Mouse (Mus musculus) ES-E14 (cell line): ENCODE data around the gene Dnlz. TPM values are rescaled to one million over a fixed set of nuclear protein-coding genes. Genes with fewer than 3 reads are reported as not detected.

Source experiments
- DNase-seq: peaks from one replicate; pipeline ENCODE4 v3.0.0-alpha.2; 2013; ENCODE audit warnings: low read depth, low spot score
- H3K27ac ChIP-seq: 2 replicates; pipeline ENCODE4 v1.5.1; 2012; ENCODE audit warnings: low read depth, mild to moderate bottlenecking, low read length, moderate library complexity, mixed read lengths; ENCODE audit not compliant: poor library complexity, insufficient read depth, severe bottlenecking
- H3K36me3 ChIP-seq: 2 replicates; pipeline ENCODE4 v1.6.1; 2012; ENCODE audit warnings: mild to moderate bottlenecking, low read length, moderate library complexity, mixed read lengths; ENCODE audit not compliant: control insufficient read depth, poor library complexity, insufficient read depth, severe bottlenecking
- H3K4me1 ChIP-seq, 2 experiments: fragments of 150-350 bp in 1 of 2; sonication (generic) in 1 of 2; 2 replicates each; pipeline ENCODE4 v1.6.1; 2012; ENCODE audit warnings: low read length in 2 of 2, mild to moderate bottlenecking in 1 of 2, mixed read lengths in 1 of 2; ENCODE audit not compliant: control insufficient read depth in 2 of 2, insufficient read depth in 2 of 2, poor library complexity in 1 of 2
- H3K4me3 ChIP-seq, 2 experiments: fragments of 150-350 bp in 1 of 2; sonication (generic) in 1 of 2; 2 replicates each; pipeline ENCODE4 v1.5.1; 2012; ENCODE audit warnings: low read length in 2 of 2, low read depth in 1 of 2, mild to moderate bottlenecking in 1 of 2, mixed read lengths in 1 of 2; ENCODE audit not compliant: insufficient read depth in 1 of 2, poor library complexity in 1 of 2, severe bottlenecking in 1 of 2
- H3K9ac ChIP-seq: 2 replicates; pipeline ENCODE4 v1.6.1; 2012; ENCODE audit warnings: low read depth, mild to moderate bottlenecking, low read length, mixed read lengths; ENCODE audit not compliant: poor library complexity, insufficient read depth, severe bottlenecking
- H3K9me3 ChIP-seq: fragments of 150-350 bp; sonication (generic); 2 replicates; pipeline ENCODE4 v1.6.1; 2012; ENCODE audit warnings: low read depth, mild to moderate bottlenecking, low read length; ENCODE audit not compliant: control insufficient read depth, insufficient read depth
- CHD2 ChIP-seq: IDR thresholded peaks from 2 replicates; pipeline ENCODE4 v1.6.1; 2014; ENCODE audit warnings: mild to moderate bottlenecking, low read depth, low read length, inconsistent platforms
- HCFC1 ChIP-seq: IDR thresholded peaks from 2 replicates; pipeline ENCODE4 v1.6.1; 2012; ENCODE audit warnings: low read length, inconsistent platforms, borderline replicate concordance; ENCODE audit not compliant: insufficient read depth
- MAFK ChIP-seq: IDR thresholded peaks from 2 replicates; pipeline ENCODE4 v1.6.1; 2014; ENCODE audit warnings: mild to moderate bottlenecking, low read depth, low read length, inconsistent platforms; ENCODE audit not compliant: insufficient read depth
- ZC3H11A ChIP-seq: IDR thresholded peaks from 2 replicates; pipeline ENCODE4 v1.6.1; 2012; ENCODE audit warnings: low read depth, mild to moderate bottlenecking, inconsistent platforms, low read length, borderline replicate concordance
- ZNF384 ChIP-seq: IDR thresholded peaks from 2 replicates; pipeline ENCODE4 v1.6.1; 2012; ENCODE audit warnings: low read depth, low read length, inconsistent platforms
- in situ Hi-C, 2 experiments: fragments of 600-800 bp; cut with MboI; formaldehyde crosslinking; loops; one replicate each; pipeline ENCODE4 v1.15.1; 2025; ENCODE audit warnings: low sequenced_read_pairs in 2 of 2, inconsistent platforms in 1 of 2; ENCODE audit not compliant: unreplicated experiment in 2 of 2
- total RNA-seq: library from RNA; depleted of rRNA; stranded (reverse); fragments of 300-350 nt; gene quantifications from 2 replicates; pipeline ENCODE4 v1.2.3, GENCODE M21; 2012; rRNA removed

Gene Dnlz
- 6.8 and 8.0 TPM in 2 replicates for total RNA-seq

DNA sequence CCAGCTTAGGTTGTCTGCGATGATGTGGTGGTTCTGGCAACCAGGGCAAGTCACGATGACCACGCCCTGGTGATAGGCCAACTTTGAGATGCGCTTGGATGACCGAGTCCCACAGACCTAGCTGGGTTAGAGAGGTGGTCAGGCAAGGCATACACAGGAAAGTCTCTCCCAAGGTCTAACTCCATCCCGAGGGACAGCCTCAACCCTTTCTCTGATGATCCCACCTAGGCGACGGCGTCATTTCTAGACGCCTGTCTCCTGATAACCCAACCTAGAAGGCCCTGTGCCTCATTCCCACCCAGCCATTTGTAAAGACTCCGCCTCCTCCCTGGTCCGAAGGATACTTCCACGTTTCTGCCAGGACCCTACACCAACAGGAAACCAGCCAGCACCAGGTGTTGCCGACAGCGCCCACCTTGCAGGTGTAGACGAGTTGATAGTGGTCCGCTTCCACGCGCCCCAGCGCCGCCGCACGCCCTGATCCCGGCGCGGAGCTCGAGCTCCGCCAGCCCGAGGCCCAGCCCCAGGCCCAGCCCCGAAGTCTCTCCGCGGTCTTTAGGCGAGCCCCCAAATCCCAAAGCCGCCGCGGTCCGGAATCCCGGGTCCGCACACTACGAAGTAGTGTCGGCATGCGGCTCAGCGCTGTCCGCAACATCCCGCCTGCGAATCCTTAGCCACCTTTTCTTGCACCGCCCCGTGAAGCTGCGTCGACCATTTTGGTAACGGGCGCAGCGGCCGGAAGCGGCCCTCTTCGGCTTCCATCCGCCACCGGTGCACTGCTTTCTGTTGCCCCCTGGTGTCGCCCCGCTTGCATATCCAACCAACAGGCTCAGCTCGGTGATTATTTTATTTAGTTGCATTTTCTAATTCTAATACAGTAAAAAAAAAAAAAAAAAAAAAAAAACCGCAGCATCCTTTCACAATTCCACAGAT, at the start of gene Dnlz:
Gene Dnlz (minus strand): TSS at position 753 of the 933 bp plus-strand sequence.
- H3K36me3 ChIP-seq: peaks cover 2% of the 10 kb centered on the region; the same call in 1 of the 2 replicates
- no peaks in the 10 kb centered on the region for H3K9me3 ChIP-seq
- H3K9ac ChIP-seq: peak within 1 kb of the TSS; percentile 89
- DNase-seq: peak; percentile 81
- peak within 1 kb of the TSS; percentile 61 for H3K27ac ChIP-seq
- in situ Hi-C loops: no loop called here
- peak; percentile 93 for TF ChIP-seq HCFC1
- TF ChIP-seq ZNF384: no peak
- TF ChIP-seq MAFK: no peak
- no peak for TF ChIP-seq CHD2
- peak; percentile 7; the same call in 1 of the 2 replicates for TF ChIP-seq ZC3H11A
- peak within 1 kb of the TSS; percentile 89 for H3K4me3 ChIP-seq
- peaks cover 0 to 10% of the 10 kb centered on the region in 2 experiments; a peak in 2 of 4 replicates for H3K4me1 ChIP-seq

DNA sequence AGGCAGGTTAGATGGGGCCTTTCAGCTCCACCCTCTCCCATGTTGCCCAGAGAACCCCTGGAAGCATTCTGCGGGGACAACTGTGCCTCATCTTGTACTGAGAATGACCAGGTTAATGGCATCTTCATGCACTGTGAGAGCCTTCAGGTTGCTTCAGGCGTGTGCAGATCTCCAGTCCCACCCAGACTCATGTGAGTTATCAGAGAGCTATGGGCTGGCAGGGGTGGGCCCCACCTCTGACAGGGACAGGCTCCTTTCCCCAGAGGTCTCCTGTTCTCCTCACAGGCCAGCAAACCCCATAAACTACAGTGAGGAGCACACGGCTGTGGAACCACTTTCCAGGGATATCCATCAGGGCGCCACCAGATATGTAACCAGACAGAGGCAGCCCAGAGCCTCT, 49.1 kb upstream of the Dnlz start:
- H3K9me3 ChIP-seq: no peaks in the 10 kb centered on the region
- peaks cover 35% of the 10 kb centered on the region for H3K36me3 ChIP-seq
- in situ Hi-C loops: no loop called here
- no peaks in the 10 kb centered on the region for H3K4me1 ChIP-seq
- no peak overlapping the region for H3K4me3 ChIP-seq
- no peak for DNase-seq
- no peak for TF ChIP-seq HCFC1
- TF ChIP-seq MAFK: no peak
- TF ChIP-seq ZNF384: no peak
- no peak for TF ChIP-seq CHD2
- TF ChIP-seq ZC3H11A: no peak
- no peak overlapping the region for H3K9ac ChIP-seq
- H3K27ac ChIP-seq: no peak overlapping the region; the same call in 1 of the 2 replicates

DNA sequence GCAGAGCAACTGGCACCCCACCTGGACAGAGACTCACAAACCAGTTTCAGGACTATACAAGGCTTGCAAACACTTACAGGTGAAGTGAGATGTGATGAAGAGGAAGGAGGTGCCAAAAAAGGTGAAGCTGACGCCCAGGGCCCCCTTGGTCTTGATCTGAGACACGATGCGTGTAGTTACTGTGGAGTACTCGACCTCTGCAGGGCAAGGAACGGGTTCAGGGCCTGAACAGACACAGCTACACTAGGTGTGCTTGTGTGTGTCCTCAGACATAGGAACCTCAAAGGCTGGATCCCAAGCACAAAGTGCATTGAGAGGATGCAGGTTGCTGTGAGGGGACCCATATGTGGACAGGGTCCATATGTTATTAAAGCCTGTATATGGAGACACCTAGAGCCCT, 48.4 kb upstream of the Dnlz start:
- Histone ChIP-seq H3K36me3 (peaks cover 39% of the 10 kb centered on the region), H3K27ac (no peak overlapping the region), H3K9me3 (no peaks in the 10 kb centered on the region), H3K9ac (no peak overlapping the region), H3K4me3 (no peak overlapping the region), H3K4me1 (no peaks in the 10 kb centered on the region)
- TF ChIP-seq HCFC1 (no peak), ZC3H11A (no peak), CHD2 (no peak), ZNF384 (no peak), MAFK (no peak)
- in situ Hi-C loops: no loop called here
- no peak for DNase-seq

DNA sequence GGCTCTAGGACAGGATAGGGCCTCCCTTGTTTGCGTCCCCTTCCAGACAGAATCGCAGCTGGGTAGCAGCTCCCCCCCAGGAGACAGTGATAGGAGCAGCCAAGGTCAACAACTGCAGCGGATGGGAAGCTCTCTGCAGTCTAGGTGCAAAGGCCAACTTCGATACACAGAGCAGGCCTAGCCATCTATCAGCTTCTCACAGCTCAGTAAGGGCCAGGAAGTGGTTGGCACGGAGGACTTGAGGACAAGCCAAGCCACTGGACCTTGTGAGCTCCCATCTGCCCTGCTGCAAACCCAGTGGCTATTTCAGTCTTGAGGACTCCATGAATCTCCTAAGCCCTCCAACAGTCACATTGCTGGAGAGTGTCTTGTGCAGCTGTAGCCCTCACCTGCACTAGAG, 47.7 kb upstream of the Dnlz start:
- Histone ChIP-seq H3K36me3 (peaks cover 45% of the 10 kb centered on the region), H3K4me1 (no peaks in the 10 kb centered on the region), H3K4me3 (no peak overlapping the region), H3K9ac (no peak overlapping the region), H3K9me3 (no peaks in the 10 kb centered on the region), H3K27ac (no peak overlapping the region)
- TF ChIP-seq ZNF384 (no peak), ZC3H11A (no peak), HCFC1 (no peak), CHD2 (no peak), MAFK (no peak)
- no peak for DNase-seq
- in situ Hi-C loops: no loop called here

DNA sequence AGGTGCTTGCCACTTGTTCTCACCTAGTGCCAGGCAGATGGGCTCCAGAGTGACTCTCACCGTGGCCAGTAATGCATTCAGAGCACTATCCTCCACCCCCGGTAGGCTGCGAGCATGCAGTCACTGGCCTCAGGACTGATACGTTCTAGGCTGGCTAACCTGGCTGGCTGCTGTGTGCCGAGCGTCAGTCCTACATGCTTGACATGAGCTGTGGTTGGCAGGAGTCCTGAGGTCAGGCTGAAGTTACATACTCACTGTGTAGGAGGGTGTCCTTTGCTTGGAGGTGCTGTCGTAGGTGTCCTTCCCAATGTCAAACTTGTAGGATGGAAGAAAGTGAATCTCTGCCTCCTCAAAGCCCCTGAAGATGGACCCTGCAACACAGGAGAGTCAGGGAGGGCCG, 47.1 kb upstream of the Dnlz start:
- no peak for TF ChIP-seq ZNF384
- TF ChIP-seq MAFK: no peak
- no peak for TF ChIP-seq HCFC1
- TF ChIP-seq CHD2: no peak
- no peak for TF ChIP-seq ZC3H11A
- in situ Hi-C loops: no loop called here
- H3K4me1 ChIP-seq: no peaks in the 10 kb centered on the region
- DNase-seq: no peak
- H3K9me3 ChIP-seq: no peaks in the 10 kb centered on the region
- H3K36me3 ChIP-seq: peaks cover 49% of the 10 kb centered on the region
- H3K27ac ChIP-seq: no peak overlapping the region
- no peak overlapping the region for H3K9ac ChIP-seq
- no peak overlapping the region for H3K4me3 ChIP-seq
